Mouse (Mus musculus) frontal cortex, adult (tissue): Measurements from ENCODE around the gene Samd1.

ENCODE experiments used
- ATAC-seq: cut with Nextera tagmentation; 2 replicates; pipeline ENCODE4 v1.9.2; 2017; ENCODE audit warnings: mild to moderate bottlenecking, moderate library complexity, mixed read lengths; ENCODE audit not compliant: low TSS enrichment

Samd1 gene

DNA sequence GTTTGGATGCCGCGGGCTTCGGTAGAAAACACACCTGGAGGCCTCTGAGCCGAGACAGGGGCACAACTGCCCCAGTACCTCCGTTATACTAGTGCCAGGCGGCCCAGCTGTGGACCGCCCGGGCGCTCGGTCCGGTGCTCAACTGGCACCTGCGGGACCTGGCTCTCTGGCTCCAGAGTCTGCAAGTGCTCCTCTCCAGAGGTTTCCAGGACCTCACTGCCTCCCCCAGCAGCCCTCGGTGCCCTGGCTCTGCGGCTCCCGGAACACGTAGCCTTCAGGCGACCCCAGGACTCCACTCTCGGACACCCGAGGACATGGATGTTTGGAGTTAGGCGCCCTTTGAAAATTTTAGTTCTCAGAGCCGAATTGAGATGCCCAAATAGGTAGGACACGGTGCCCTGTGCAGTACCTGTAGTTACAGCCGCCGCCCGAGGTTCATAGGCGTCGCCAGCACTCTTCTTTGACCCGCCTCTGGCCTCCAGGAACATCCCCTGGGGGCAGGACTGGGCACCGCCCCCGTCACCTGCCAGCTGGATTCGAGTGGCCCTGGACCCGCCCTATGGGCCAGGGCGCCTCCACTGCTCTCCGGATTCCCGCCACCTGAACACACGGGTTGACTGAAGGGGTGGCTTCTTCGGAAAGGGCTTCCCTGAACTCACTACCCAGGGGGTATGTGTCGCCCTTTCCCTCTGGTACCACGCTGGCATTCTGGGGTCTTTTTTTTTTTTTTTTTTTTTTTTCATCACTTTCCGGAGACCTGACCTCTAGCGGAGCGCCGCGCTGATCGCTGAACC is 14.4 kb downstream of the Samd1 start, which contains the start of gene 2210011C24Rik:
Gene 2210011C24Rik (minus strand): TSS at position 467 of the 794 bp plus-strand sequence.
- ATAC-seq: peak; percentile 11; the same call in 1 of the 2 replicates

DNA sequence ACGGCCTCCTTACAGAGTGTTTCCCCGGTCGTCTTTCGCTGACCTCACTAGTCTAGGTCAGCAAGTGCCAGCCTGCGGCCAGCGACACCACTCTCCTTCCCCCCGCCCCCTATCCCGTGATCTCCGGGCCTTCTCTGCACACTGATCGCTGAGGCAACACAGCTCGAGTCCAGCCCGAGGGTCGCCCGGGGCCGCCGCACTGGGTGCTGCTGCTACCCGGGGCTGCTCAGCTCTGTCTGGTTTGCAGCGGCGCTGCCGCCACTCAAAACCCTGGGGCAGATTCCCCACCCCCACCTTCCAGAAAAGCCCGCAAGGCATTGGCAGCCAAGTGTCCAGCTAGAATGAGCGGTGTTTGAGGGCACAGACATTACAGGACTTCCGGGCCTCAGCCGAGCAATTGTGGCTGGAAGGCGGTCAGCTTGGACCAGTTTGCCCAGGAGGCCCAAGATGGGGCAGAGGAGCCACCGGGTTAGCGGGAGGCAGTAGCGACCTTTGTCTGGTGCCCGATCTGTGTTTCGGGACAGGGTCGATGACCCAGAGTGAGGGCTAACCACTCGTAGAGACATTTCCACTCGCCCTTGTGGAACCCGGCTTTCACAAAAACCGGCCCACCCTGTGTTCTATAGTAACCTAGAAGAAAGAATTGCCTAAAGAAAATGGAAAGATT is 15.2 kb downstream of the Samd1 start:
- ATAC-seq: no peak

- ATAC-seq: no peak
Observed at GRCm38 (mm10) chr8:84015833-84016232, 18.4 kb downstream of the Samd1 start.

DNA sequence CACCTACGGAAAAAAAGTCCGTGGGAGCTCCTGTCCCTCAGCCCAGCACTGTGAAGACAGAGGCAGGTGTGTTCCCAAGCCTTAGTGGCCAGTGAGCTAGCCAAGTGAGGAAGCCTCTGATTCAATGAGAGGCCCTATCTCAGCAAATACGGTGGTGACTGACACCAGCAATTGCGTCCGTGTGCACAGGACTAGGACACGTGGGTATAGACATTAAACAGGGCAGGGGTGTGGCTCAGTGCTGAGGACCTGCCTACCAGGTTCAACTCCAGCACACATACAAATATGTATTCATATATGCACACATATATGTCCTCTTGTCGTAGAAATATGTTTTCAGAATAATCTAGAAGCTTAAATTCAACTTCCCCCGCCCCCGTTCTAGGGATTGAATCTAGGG is 22.3 kb downstream of the Samd1 start:
- no peak for ATAC-seq

DNA sequence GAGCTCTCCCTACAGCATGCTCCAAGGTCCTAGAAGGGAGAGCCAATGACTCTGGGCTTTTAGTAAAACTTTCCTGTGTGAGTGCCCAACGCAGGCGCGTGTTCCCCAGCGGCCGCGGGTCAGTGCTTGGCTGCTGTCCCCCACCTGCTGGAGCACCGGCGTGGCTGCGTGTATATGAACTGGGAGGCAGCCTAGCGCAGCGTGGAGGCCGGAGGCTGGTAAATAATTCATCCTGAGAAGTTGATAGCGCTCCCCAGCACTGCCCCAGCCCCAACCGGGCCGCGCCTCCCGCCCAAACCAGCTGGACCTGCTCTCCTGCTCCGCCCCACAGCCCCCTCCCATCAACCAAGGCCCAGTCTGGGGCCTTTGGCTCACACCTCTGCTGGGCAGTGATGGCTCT is 23.6 kb downstream of the Samd1 start, which contains the start of gene Palm3:
Gene Palm3 (plus strand): TSS at position 376 of the 400 bp plus-strand sequence.
- no peak for ATAC-seq

DNA sequence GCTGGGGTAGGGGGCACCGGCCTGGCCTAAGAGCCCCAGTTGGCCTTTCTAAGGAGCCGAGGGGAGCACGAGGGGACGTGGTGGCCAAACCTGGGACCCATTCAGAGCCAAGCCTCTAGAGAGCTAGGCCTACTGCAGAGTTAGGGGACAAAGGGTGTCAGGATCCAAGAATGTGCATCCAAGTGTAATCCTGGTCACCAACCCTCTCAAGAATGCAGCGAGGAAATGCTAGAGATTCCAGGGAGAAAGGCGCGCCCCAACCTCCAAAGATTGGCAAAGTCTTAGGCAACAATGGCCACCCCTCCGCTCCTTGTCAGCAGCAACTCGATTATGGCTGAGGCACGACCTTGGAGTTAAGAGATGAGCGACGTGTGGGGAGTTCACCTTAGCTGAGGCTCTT is 24.1 kb downstream of the Samd1 start:
- no peak for ATAC-seq

DNA sequence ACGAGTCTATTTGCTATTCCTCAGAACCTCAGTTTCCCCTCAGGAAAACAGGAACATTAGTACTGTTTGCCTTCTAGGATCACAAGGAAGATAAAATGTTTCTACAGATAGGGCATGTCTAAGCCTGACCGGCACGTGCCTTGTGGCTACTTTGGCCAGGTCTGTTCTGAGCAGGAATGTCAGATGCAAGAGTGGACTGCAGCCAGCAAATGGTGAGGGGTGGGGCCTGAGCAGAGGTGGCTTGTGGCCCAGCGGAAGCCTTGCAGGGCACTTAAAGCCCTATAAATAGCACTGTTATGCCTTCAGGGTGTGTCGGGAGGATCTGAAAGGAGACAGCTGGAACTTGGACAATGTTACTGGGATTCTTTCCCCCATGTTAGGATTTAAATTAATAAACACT is 25.6 kb downstream of the Samd1 start:
- ATAC-seq: no peak

- no peak for ATAC-seq
Observed at GRCm38 (mm10) chr8:84023631-84024030, 26.2 kb downstream of the Samd1 start.

- no peak for ATAC-seq
Observed at GRCm38 (mm10) chr8:84024171-84024570, 26.7 kb downstream of the Samd1 start.

GRCm38 (mm10) chr8:84025863-84026262 is 28.4 kb downstream of the Samd1 start:
- peak; percentile 48 for ATAC-seq

DNA sequence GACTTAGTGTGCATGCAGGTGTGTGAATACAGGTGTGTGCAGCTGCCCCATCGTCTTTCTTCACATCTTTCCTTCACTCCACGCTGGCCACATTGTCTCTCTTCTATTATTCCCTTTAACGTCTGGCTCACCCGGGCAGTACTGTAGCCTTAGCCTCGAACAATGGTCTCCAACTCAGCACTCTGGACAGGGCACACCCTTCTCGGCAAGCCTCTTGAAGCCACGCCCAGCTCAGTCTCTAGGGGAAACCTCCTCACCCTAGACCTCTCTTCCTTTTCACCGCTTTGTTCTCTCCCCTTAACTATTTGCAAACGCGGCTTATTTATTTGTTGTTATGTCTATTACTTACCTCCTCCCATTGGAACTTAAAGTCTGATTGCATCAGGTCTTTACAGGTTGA is 30.0 kb downstream of the Samd1 start:
- ATAC-seq: no peak

GRCm38 (mm10) chr8:84029272-84029671 is 31.8 kb downstream of the Samd1 start:
- no peak for ATAC-seq

- ATAC-seq: no peak
Observed at GRCm38 (mm10) chr8:84032777-84033176, 35.3 kb downstream of the Samd1 start.

- ATAC-seq: no peak
Observed at GRCm38 (mm10) chr8:84038015-84038414, 40.5 kb downstream of the Samd1 start.

DNA sequence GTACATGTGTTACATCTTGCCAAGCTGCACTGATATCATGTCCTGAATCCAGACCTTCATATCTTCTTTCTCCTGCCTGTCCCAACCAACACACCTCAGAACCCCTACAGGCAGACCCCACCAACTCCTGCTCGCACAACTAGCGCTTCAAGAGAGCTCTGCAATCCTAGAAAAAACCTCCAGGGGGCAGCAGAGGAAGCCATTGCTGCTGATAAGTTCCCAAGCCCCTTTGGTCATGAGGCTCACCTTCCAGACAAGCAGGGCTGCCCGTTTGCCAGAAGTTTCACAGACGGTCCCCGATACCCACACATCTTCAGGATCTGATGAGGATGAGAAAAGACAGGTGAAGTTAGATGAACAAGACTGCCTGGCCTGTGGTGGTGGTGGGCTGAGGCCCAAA is 41.6 kb downstream of the Samd1 start:
- ATAC-seq: peak; percentile 56

DNA sequence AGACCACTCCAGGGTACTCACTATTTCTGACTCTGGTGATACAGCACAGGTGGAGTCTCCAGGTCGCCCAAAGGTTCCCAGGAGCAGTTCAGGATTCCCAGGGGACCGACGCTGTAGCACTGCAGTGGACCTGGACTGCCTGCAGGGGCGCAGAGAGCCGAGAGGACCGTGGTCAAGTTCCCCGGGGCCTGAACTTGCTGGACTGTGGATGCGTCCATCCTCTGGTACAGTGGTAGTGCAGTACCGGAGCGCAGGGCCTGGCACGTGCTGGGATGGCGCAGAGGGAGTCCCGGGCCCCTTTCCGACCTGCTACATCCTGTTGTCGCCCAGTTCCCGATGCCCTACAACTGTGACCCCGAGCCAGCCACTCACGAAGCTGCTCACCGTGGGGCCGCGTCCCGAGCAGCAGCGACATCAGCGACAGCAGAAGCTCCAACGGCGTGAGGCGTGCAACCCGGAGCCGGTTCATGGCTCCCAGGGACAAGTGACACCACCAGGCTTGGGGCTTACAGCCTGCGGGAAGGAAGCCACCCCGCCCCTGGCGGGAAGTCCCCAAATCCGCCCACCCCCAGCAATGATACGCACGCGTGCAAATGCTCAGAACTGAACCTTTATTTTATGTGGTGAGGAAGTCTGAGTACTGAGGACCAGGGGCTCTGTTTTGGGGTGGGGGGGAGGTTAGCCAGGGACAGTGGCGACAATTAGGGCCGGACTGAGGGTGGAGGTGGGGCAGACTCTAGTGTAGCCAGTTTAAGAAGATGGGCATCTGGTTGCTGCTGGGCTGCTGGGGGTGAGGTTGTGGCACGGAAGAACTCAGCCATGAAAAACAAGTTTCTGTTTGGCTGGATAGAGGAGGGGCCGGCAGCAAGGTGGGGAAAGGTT is 44.8 kb downstream of the Samd1 start, which contains the start of gene Il27ra:
Gene Il27ra (minus strand): TSS at position 524 of the 882 bp plus-strand sequence.
- peak; percentile 81; the same call in 1 of the 2 replicates for ATAC-seq

GRCm38 (mm10) chr8:84042948-84043342 is 45.5 kb downstream of the Samd1 start:
- no peak for ATAC-seq

GRCm38 (mm10) chr8:84044103-84044502 is 46.6 kb downstream of the Samd1 start:
- no peak for ATAC-seq

GRCm38 (mm10) chr8:84044900-84045299 is 47.4 kb downstream of the Samd1 start, which contains the start of gene Rln3:
Gene Rln3, minus strand, starts transcription at chr8:84045000.
- no peak for ATAC-seq

DNA sequence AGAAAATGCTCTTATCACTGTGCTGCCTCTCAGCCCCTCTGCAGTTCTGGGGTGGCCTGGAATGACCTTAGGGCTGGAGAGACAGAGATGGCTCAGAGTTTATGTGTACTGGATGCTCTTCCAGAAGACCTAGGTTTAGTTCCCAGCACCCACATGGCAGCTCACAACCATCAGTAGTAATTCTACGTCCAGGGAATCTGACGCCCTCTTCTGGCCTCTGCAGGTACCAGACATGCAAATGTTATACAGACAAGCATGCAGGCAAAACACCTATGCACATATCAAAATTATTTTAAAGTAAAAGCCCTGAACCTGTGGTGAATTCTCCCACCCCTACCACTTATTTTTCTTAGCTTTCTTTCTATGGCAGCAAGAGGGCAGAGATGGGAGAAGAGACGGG is 49.0 kb downstream of the Samd1 start:
- no peak for ATAC-seq

DNA sequence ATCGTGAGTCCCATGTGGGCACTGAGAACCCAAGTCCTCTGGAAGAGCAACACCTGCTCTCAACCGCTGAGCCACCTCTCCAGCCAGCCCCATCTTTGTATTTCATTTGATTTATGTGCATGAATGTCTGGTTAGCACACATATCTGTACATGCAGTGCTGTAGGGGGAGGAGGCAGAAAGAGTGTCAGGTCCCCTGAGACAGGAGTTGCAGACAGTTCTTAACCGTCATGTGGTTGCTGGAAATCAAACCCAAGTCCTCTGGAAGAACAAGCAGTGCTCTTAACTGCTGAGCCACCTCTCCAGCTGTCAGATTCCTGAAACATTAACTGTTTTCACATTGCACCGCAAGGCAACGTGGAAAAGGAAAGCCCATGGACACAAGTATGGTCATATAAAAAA is 50.7 kb downstream of the Samd1 start:
- ATAC-seq: no peak
